Mouse (Mus musculus) heart, embryonic 13.5 days (tissue): ENCODE measurements around the gene Hsd17b13. TPM values are rescaled to one million over a fixed set of nuclear protein-coding genes. Genes with fewer than 3 reads are reported as not detected.

Experiments used
- ATAC-seq: fragments of 200-750 bp; cut with Nextera tagmentation; 2 replicates; pipeline ENCODE4 v1.8.0; 2017; ENCODE audit warnings: moderate TSS enrichment; ENCODE audit not compliant: insufficient number of reproducible peaks, low FRiP score, low TSS enrichment; ENCODE audit errors: extremely low read depth
- H3K27ac ChIP-seq: fragments of 300-500 bp; sonication (generic); replicated peaks from 2 replicates; pipeline ENCODE4 v1.5.1; 2015; ENCODE audit warnings: moderate library complexity, mild to moderate bottlenecking, inconsistent platforms
- H3K27me3 ChIP-seq: fragments of 300-500 bp; sonication (generic); replicated peaks from 2 replicates; pipeline ENCODE4 v1.6.1; 2015; ENCODE audit warnings: mild to moderate bottlenecking, inconsistent platforms
- H3K36me3 ChIP-seq: fragments of 300-500 bp; sonication (generic); 2 replicates; pipeline ENCODE4 v1.6.1; 2015; ENCODE audit warnings: mild to moderate bottlenecking, inconsistent platforms
- H3K4me1 ChIP-seq: fragments of 300-500 bp; sonication (generic); 2 replicates; pipeline ENCODE4 v1.6.1; 2015; ENCODE audit warnings: inconsistent platforms
- H3K4me2 ChIP-seq: fragments of 300-500 bp; sonication (generic); 2 replicates; pipeline ENCODE4 v1.6.1; 2015; ENCODE audit warnings: inconsistent platforms, mild to moderate bottlenecking, moderate library complexity
- H3K4me3 ChIP-seq: fragments of 300-500 bp; sonication (generic); 2 replicates; pipeline ENCODE4 v1.5.1; 2015; ENCODE audit warnings: moderate library complexity, mild to moderate bottlenecking, inconsistent platforms
- H3K9ac ChIP-seq: fragments of 300-500 bp; sonication (generic); 2 replicates; pipeline ENCODE4 v1.6.1; 2015; ENCODE audit warnings: inconsistent platforms, mild to moderate bottlenecking, moderate library complexity
- H3K9me3 ChIP-seq: fragments of 300-500 bp; sonication (generic); 2 replicates; pipeline ENCODE4 v1.6.1; 2016; ENCODE audit warnings: inconsistent platforms
- WGBS: fragments of 180-500 bp; shearing (Covaris S2); methylation state at CpG from one replicate; pipeline ENCODE4 v1.1.7; 2015; ENCODE audit warnings: mixed read lengths; 5-methylcytosine and 5-hydroxymethylcytosine counted together
- polyA plus RNA-seq: library from polyadenylated mRNA; unstranded; fragments of >200 nt; fragmentation: Nextera tagmentation; extraction: Ambion mirVana; gene quantifications from 2 replicates; pipeline ENCODE4 v1.2.1, GENCODE M21; 2015

The Hsd17b13 gene
- polyA plus RNA-seq, 1 experiment from 2014 or later, result 0.27 TPM

DNA sequence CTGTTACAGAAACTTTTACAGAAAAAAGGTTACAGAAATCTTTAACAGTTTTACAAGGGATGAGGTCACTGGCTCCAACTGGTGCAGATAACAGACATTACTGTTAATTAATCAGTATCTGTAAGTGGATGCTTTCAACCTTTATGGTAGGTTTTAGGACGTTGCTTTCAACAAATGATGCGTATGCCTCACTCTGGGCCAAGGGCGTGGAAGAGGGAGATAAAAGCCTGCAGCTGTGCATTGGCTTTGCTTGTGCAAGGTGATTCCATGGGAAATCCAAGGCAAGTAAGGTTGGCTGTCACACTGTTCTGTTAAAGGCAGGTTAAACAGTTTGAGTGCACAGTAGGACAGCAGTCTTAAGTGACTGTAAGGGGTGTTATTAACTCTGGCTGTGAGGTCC, 29.6 kb upstream of the Hsd17b13 start:
- Histone ChIP-seq H3K27me3 (no peaks in the 10 kb centered on the region), H3K9me3 (no peaks in the 10 kb centered on the region), H3K27ac (no peak overlapping the region), H3K36me3 (peaks cover 60% of the 10 kb centered on the region), H3K4me1 (0 out of 2 replicates have a peak, but pooled peaks cover 2% of the 10 kb centered on the region), H3K9ac (no peak overlapping the region), H3K4me3 (no peak overlapping the region), H3K4me2 (no peak overlapping the region)
- whole genome bisulfite sequencing, result 65% methylated on average over 3 of the region's 3 CpGs
- no peak for ATAC-seq

DNA sequence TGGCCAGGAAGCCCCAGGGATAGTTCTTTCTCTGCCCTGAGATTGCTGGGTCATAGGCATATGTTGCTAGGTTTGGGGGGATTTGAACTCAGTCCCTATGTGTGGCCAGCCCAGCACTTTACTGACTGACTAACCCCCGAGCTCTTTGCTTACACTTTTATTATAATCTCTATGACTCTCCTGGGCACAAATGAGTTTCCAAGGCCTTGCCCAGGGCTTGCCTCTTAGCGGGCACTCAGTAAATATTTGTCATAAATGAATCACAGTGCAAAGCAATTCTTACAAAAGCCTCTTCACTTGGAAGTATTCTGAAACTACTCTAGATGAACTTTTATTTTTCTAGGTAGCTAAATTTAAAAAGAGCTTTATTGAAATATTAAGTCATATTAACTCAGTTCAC, 26.7 kb upstream of the Hsd17b13 start:
- H3K4me1 ChIP-seq, result 0 out of 2 replicates have a peak, but pooled peaks cover 7% of the 10 kb centered on the region
- H3K4me2 ChIP-seq, result no peak overlapping the region
- H3K27me3 ChIP-seq, result no peaks in the 10 kb centered on the region
- H3K9me3 ChIP-seq, result no peaks in the 10 kb centered on the region
- no peak overlapping the region for H3K4me3 ChIP-seq
- H3K27ac ChIP-seq, result no peak overlapping the region
- H3K9ac ChIP-seq, result no peak overlapping the region
- no peak for ATAC-seq
- H3K36me3 ChIP-seq, result peaks cover 58% of the 10 kb centered on the region
- WGBS, result 74% methylated on average over 2 of the region's 2 CpGs

DNA sequence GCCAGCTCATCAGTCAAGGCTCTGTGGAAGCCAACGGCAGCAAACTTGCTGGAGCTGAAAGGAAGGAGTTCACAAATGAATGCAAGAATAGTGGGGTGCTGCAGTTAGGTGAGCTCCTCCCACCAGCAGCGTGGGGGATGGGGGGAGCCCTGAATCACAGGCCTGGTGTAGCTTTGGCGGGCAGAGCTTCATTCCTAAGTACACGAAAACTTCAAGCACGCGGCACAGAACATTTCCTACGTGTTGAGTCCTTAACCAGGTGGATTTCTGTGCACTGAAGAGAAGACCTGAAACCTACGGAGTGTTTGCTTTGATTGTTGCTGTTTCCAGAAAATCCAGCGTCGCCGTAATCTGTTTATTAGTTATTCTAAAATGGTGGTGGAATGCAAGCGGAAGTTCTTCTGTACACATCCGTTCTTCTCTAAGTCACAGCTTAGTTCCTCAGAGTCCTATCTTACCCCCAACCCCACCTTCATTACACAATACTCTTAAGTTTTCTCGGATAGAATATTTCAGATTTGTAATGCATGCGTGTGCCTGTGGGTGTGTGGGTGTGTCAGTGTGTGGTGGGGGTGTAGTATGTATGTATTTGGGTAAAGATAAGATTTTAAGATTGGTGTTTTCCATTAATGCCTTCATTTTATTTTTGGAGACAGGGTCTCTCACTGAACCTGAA, 26.2 kb upstream of the Hsd17b13 start:
- H3K9me3 ChIP-seq, result no peaks in the 10 kb centered on the region
- H3K27me3 ChIP-seq, result no peaks in the 10 kb centered on the region
- 47% methylated on average over 15 of the region's 15 CpGs for WGBS
- H3K9ac ChIP-seq, result no peak overlapping the region
- ATAC-seq, result no peak
- H3K4me3 ChIP-seq, result no peak overlapping the region
- H3K27ac ChIP-seq, result no peak overlapping the region
- 0 out of 2 replicates have a peak, but pooled peaks cover 11% of the 10 kb centered on the region for H3K4me1 ChIP-seq
- peaks cover 54% of the 10 kb centered on the region for H3K36me3 ChIP-seq
- H3K4me2 ChIP-seq, result no peak overlapping the region

DNA sequence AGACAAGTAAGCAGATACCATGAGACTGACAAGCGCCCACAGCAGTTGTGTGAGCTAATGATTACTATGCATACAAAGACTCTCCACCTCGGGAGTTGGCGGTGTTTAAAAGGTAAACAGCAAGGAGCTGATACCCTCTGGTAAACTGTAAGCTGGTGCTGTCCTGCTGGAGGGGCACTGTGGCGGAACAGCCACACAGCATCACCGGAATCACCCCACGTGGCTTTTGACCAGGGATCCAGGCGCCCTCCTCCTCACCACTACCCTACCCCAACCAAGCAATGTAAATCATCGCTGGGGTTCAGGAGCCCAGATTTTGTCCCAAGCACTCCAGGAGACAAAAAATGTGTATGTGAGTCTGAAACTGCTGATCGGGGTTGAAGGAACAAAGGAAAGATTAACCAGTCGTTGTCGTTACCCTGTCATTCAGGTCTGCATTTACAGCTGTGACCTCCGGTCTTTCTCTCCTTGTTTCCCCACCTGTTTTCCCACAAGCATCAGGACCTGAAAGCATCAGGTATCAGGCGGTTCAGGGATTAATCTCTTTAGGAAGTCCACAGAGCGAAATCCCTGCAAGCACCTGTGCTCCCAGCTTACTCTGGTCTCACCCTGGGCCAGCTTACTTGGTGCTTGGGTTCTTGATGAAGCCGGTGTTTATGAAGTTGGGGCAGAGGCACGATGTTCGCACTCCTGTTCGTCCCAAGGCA, 25.5 kb upstream of the Hsd17b13 start:
- Histone ChIP-seq H3K9ac (no peak overlapping the region), H3K4me2 (no peak overlapping the region), H3K9me3 (no peaks in the 10 kb centered on the region), H3K36me3 (peaks cover 48% of the 10 kb centered on the region), H3K4me3 (no peak overlapping the region), H3K27ac (no peak overlapping the region), H3K27me3 (no peaks in the 10 kb centered on the region), H3K4me1 (0 out of 2 replicates have a peak, but pooled peaks cover 11% of the 10 kb centered on the region)
- 40% methylated on average over 18 of the region's 18 CpGs for WGBS
- no peak for ATAC-seq

- no peak overlapping the region for H3K4me2 ChIP-seq
- no peaks in the 10 kb centered on the region for H3K9me3 ChIP-seq
- ATAC-seq, result no peak
- H3K4me1 ChIP-seq, result 0 out of 2 replicates have a peak, but pooled peaks cover 11% of the 10 kb centered on the region
- H3K9ac ChIP-seq, result no peak overlapping the region
- WGBS, result 2% methylated on average over 5 of the region's 5 CpGs
- no peak overlapping the region for H3K4me3 ChIP-seq
- peaks cover 25% of the 10 kb centered on the region for H3K36me3 ChIP-seq
- H3K27me3 ChIP-seq, result no peaks in the 10 kb centered on the region
- no peak overlapping the region for H3K27ac ChIP-seq
These were observed 22.5 kb upstream of the Hsd17b13 start for GRCm38 (mm10) chr5:103999738-104000137.

DNA sequence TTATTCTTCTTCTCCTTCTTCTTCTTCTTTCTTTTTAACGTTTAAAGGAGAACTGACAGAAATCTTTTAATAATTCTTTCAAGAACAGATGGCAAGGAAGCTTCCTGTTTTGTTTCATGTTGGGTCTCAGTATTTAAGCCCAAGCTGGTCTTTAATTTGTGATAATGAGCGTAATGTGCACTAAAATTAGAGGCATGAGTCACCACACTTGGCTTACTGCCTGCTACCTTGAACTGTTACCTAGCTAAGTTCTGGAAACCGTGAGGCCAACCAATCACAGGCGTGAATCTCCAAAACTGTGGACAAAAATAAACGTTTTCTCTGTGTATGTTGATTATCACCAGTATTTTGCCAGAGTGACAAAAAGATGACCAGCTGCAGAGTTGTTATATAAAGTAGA, 21.5 kb upstream of the Hsd17b13 start:
- no peak overlapping the region for H3K4me2 ChIP-seq
- no peak overlapping the region for H3K4me3 ChIP-seq
- peaks cover 20% of the 10 kb centered on the region for H3K36me3 ChIP-seq
- H3K27ac ChIP-seq, result peak overlapping the region; percentile 58
- no peak for ATAC-seq
- H3K9ac ChIP-seq, result no peak overlapping the region
- no peaks in the 10 kb centered on the region for H3K9me3 ChIP-seq
- 0 out of 2 replicates have a peak, but pooled peaks cover 11% of the 10 kb centered on the region for H3K4me1 ChIP-seq
- H3K27me3 ChIP-seq, result no peaks in the 10 kb centered on the region
- WGBS, result 43% methylated on average over 5 of the region's 5 CpGs

DNA sequence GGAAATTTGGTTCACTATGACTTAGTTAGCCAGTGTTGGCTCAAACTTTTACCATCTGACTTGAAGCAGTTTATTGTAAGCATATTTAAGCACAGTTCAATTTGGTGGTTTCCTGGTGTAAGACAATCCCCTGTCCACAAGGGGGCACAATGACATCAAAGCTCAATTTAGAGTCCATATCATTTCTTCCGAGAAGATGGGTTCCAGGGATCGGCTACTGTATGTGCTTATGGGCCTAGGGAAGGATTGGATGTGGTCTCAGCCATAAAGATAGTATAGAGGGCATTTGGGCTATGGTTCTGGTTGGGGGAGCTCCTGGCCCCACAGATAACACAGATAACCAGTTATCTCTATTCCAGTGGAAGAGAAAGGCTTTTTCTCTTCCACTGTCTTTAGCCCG, 18.0 kb upstream of the Hsd17b13 start:
- Histone ChIP-seq H3K9me3 (no peaks in the 10 kb centered on the region), H3K27ac (no peak overlapping the region), H3K4me2 (no peak overlapping the region), H3K9ac (no peak overlapping the region), H3K4me3 (no peak overlapping the region), H3K27me3 (no peaks in the 10 kb centered on the region), H3K36me3 (peaks cover 14% of the 10 kb centered on the region), H3K4me1 (0 out of 2 replicates have a peak, but pooled peaks cover 11% of the 10 kb centered on the region)
- WGBS, result 50% methylated on average over 3 of the region's 3 CpGs
- ATAC-seq, result no peak

- H3K9ac ChIP-seq, result no peak overlapping the region
- ATAC-seq, result no peak
- H3K4me2 ChIP-seq, result no peak overlapping the region
- H3K4me3 ChIP-seq, result no peak overlapping the region
- H3K27me3 ChIP-seq, result no peaks in the 10 kb centered on the region
- no peaks in the 10 kb centered on the region for H3K9me3 ChIP-seq
- 0 out of 2 replicates have a peak, but pooled peaks cover 10% of the 10 kb centered on the region for H3K4me1 ChIP-seq
- H3K36me3 ChIP-seq, result peaks cover 16% of the 10 kb centered on the region
- WGBS, result 64% methylated on average over 4 of the region's 4 CpGs
- H3K27ac ChIP-seq, result no peak overlapping the region
These were observed 17.5 kb upstream of the Hsd17b13 start for GRCm38 (mm10) chr5:103994669-103995068.

DNA sequence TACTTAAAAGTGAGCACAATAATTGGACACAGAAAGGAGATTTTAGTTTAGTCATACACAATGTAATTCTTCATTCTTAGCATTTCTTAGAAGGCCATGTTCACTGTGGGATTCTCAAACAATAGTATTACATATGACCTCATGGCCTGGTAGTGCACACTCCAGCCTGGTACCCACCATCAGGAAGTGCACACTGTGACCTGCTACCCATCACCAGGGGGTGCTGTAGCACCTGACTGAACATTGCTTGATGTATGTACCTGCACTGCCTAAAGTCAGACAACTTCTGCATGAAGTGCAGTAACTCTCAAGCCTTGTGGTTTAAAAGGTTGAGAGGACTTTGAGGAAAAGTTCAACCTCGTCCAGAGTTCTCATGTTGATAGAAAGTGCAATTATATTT, 16.4 kb upstream of the Hsd17b13 start:
- no peak overlapping the region for H3K4me3 ChIP-seq
- H3K9me3 ChIP-seq, result no peaks in the 10 kb centered on the region
- no peak overlapping the region for H3K27ac ChIP-seq
- WGBS, result 69% methylated on average over 1 of the region's 1 CpGs
- no peaks in the 10 kb centered on the region for H3K27me3 ChIP-seq
- H3K36me3 ChIP-seq, result peaks cover 26% of the 10 kb centered on the region
- no peaks in the 10 kb centered on the region for H3K4me1 ChIP-seq
- no peak for ATAC-seq
- H3K9ac ChIP-seq, result no peak overlapping the region
- no peak overlapping the region for H3K4me2 ChIP-seq

DNA sequence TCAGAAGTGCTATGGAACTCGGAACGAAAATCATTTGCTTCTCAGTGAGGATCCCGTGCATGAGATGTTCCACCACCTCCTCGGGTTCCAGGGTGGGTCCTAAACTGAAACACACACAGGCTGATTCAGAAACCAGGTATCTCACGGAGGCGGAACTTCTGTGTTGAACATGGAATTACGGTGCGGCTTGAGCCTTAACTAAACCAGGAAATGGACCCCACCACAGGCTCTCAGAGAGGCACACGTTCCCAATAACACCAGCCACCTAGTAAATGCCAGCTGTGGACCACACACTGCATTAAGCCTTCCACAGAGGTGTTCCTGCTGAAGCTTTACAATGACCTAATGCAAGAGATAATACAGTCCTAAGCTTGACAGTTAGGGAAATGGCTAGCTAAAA, 15.6 kb upstream of the Hsd17b13 start:
- Histone ChIP-seq H3K4me2 (no peak overlapping the region), H3K4me1 (no peaks in the 10 kb centered on the region), H3K4me3 (no peak overlapping the region), H3K9me3 (no peaks in the 10 kb centered on the region), H3K9ac (no peak overlapping the region), H3K36me3 (peaks cover 26% of the 10 kb centered on the region), H3K27ac (no peak overlapping the region), H3K27me3 (no peaks in the 10 kb centered on the region)
- no peak for ATAC-seq
- 79% methylated on average over 9 of the region's 9 CpGs for WGBS

- Histone ChIP-seq H3K9ac (no peak overlapping the region), H3K4me1 (no peaks in the 10 kb centered on the region), H3K4me3 (no peak overlapping the region), H3K27me3 (no peaks in the 10 kb centered on the region), H3K27ac (no peak overlapping the region), H3K36me3 (no peaks in the 10 kb centered on the region), H3K9me3 (no peaks in the 10 kb centered on the region), H3K4me2 (no peak overlapping the region)
- no peak for ATAC-seq
- WGBS, result 78% methylated on average over 9 of the region's 9 CpGs
These were observed 3.7 kb upstream of the Hsd17b13 start for GRCm38 (mm10) chr5:103980705-103981560.
